Mouse (Mus musculus) bone marrow, adult 2 months (tissue): Measurements from ENCODE around the gene Zfp217.

Source experiments
- CTCF ChIP-seq: fragments of 200-500 bp; IDR thresholded peaks from 2 replicates; pipeline ENCODE4 v1.5.1; 2011; ENCODE audit warnings: low read length, control low read depth; ENCODE audit not compliant: control insufficient read depth, insufficient read depth
- POLR2A ChIP-seq: fragments of 200-500 bp; IDR thresholded peaks from 2 replicates; pipeline ENCODE4 v1.6.1; 2011; ENCODE audit warnings: low read depth, mild to moderate bottlenecking, control low read depth, low read length, borderline replicate concordance; ENCODE audit not compliant: control insufficient read depth

- TF ChIP-seq POLR2A (no peak), CTCF (peak; percentile 22; the same call in 1 of the 2 replicates)
Measured at GRCm38 (mm10) chr2:170101932-170102331, 46.0 kb downstream of the Zfp217 start.
